Mouse (Mus musculus) midbrain, embryonic 12.5 days (tissue): ENCODE results near the gene Gstcd. TPM values are rescaled to one million over a fixed set of nuclear protein-coding genes. Genes with fewer than 3 reads are reported as not detected.

ENCODE experiments used
- ATAC-seq: fragments of 200-750 bp; cut with Nextera tagmentation; 2 replicates; pipeline ENCODE4 v1.8.0; 2017; ENCODE audit warnings: low read depth, moderate TSS enrichment, moderate library complexity; ENCODE audit not compliant: low FRiP score
- H3K27ac ChIP-seq: fragments of 300-500 bp; sonication (generic); replicated peaks from 2 replicates; pipeline ENCODE4 v1.5.1; 2016; ENCODE audit warnings: mild to moderate bottlenecking
- H3K27me3 ChIP-seq: fragments of 300-500 bp; sonication (generic); 2 replicates; pipeline ENCODE4 v1.6.1; 2016; ENCODE audit warnings: mild to moderate bottlenecking
- H3K36me3 ChIP-seq: fragments of 300-500 bp; sonication (generic); 2 replicates; pipeline ENCODE4 v1.6.1; 2016
- H3K4me1 ChIP-seq: fragments of 300-500 bp; sonication (generic); 2 replicates; pipeline ENCODE4 v1.6.1; 2016
- H3K4me2 ChIP-seq: fragments of 300-500 bp; sonication (generic); replicated peaks from 2 replicates; pipeline ENCODE4 v1.6.1; 2016; ENCODE audit warnings: mild to moderate bottlenecking, moderate library complexity
- H3K4me3 ChIP-seq: fragments of 300-500 bp; sonication (generic); 2 replicates; pipeline ENCODE4 v1.5.1; 2016; ENCODE audit warnings: mild to moderate bottlenecking
- H3K9ac ChIP-seq: fragments of 300-500 bp; sonication (generic); replicated peaks from 2 replicates; pipeline ENCODE4 v1.6.1; 2016; ENCODE audit warnings: mild to moderate bottlenecking, moderate library complexity
- H3K9me3 ChIP-seq: fragments of 300-500 bp; sonication (generic); 2 replicates; pipeline ENCODE4 v1.6.1; 2016; ENCODE audit warnings: mild to moderate bottlenecking
- WGBS: fragments of 180-500 bp; shearing (Covaris S2); methylation state at CpG from one replicate; pipeline ENCODE4 v1.1.7; 2016; 5-methylcytosine and 5-hydroxymethylcytosine counted together
- polyA plus RNA-seq: library from polyadenylated mRNA; unstranded; fragments of >200 nt; fragmentation: Nextera tagmentation; extraction: Ambion mirVana; gene quantifications from 2 replicates; pipeline ENCODE4 v1.2.1, GENCODE M21; 2016

The Gstcd gene
- polyA plus RNA-seq, 1 experiment from 2014 or later: 8.5 TPM

DNA sequence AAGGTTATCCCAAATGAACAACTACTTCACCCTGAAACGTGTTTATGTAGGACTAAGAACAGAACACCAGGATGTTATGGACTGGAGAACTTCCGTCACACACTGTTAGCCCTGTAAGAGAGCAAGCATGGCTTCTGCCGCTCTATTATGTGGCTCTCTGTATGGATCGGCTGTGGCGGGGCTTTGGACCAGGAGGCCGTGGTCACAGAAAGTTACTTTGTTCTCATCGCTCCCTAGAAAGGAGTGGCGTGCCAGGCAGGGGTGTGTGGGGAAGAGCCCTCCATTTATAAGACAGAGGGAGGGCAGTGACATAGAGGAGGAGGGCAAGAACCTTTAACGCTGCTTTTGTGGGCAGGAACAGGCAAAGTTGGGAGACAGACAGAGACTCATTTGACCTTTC is 95.5 kb downstream of the Gstcd start:
- H3K36me3 ChIP-seq: peaks cover 6% of the 10 kb centered on the region; the same call in 1 of the 2 replicates
- no peaks in the 10 kb centered on the region for H3K9me3 ChIP-seq
- no peak overlapping the region for H3K9ac ChIP-seq
- 78% methylated on average over 9 of the region's 9 CpGs for WGBS
- peak; percentile 16; the same call in 1 of the 2 replicates for ATAC-seq
- no peak overlapping the region for H3K4me2 ChIP-seq
- H3K27me3 ChIP-seq: no peaks in the 10 kb centered on the region
- no peaks in the 10 kb centered on the region for H3K4me1 ChIP-seq
- no peak overlapping the region for H3K27ac ChIP-seq
- H3K4me3 ChIP-seq: no peak overlapping the region

- H3K9me3 ChIP-seq: no peaks in the 10 kb centered on the region
- no peaks in the 10 kb centered on the region for H3K27me3 ChIP-seq
- no peak for ATAC-seq
- no peak overlapping the region for H3K9ac ChIP-seq
- H3K36me3 ChIP-seq: peaks cover 6% of the 10 kb centered on the region; the same call in 1 of the 2 replicates
- H3K27ac ChIP-seq: no peak overlapping the region
- no peak overlapping the region for H3K4me3 ChIP-seq
- 92% methylated on average over 3 of the region's 3 CpGs for WGBS
- no peak overlapping the region for H3K4me2 ChIP-seq
- no peaks in the 10 kb centered on the region for H3K4me1 ChIP-seq
These were observed 95.9 kb downstream of the Gstcd start for GRCm38 (mm10) chr3:132995904-132996267.

DNA sequence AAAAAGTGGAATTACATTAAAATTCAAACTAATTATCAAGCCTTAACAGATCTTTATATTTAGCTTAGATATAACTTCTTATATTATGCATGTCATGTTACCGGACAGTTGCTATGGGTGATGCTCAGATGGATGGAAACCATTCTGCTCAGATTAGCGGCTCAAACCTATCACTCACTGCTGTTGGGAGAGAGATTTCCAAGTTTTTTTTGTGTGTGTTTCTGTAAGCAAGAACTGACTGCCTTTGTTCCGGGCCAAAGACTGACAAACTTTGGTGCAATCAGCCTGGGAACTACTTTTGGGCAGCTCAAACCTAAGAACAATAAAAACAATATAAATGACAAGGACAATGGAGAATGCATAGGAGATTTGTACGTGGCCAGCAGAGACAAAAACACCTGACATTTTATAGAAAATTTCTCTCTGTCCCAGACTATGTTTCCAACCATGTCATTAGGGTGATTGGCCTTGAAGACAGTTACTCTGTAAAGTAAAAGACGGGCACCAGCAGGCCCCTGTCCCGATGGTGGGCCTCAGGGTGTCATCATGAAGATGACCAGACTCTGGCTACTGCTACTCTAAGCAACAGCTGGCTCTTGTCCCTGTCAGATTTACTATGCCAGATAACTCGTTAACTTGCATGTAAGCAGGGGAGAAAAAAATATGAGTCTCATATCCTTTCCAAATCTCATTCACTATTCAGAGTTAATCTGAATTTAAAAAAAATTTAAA is 96.5 kb downstream of the Gstcd start:
- Histone ChIP-seq H3K27me3 (no peaks in the 10 kb centered on the region), H3K4me2 (no peak overlapping the region), H3K36me3 (peaks cover 6% of the 10 kb centered on the region; the same call in 1 of the 2 replicates), H3K9ac (no peak overlapping the region), H3K9me3 (no peaks in the 10 kb centered on the region), H3K4me1 (no peaks in the 10 kb centered on the region), H3K4me3 (no peak overlapping the region), H3K27ac (no peak overlapping the region)
- WGBS: 86% methylated on average over 7 of the region's 7 CpGs
- no peak for ATAC-seq

- 94% methylated on average over 5 of the region's 5 CpGs for WGBS
- no peaks in the 10 kb centered on the region for H3K9me3 ChIP-seq
- H3K4me1 ChIP-seq: no peaks in the 10 kb centered on the region
- H3K4me3 ChIP-seq: no peak overlapping the region
- H3K27me3 ChIP-seq: no peaks in the 10 kb centered on the region
- H3K27ac ChIP-seq: no peak overlapping the region
- peaks cover 6% of the 10 kb centered on the region for H3K36me3 ChIP-seq
- no peak overlapping the region for H3K9ac ChIP-seq
- no peak overlapping the region for H3K4me2 ChIP-seq
- no peak for ATAC-seq
These were observed 105.6 kb downstream of the Gstcd start for GRCm38 (mm10) chr3:132986188-132986587.

DNA sequence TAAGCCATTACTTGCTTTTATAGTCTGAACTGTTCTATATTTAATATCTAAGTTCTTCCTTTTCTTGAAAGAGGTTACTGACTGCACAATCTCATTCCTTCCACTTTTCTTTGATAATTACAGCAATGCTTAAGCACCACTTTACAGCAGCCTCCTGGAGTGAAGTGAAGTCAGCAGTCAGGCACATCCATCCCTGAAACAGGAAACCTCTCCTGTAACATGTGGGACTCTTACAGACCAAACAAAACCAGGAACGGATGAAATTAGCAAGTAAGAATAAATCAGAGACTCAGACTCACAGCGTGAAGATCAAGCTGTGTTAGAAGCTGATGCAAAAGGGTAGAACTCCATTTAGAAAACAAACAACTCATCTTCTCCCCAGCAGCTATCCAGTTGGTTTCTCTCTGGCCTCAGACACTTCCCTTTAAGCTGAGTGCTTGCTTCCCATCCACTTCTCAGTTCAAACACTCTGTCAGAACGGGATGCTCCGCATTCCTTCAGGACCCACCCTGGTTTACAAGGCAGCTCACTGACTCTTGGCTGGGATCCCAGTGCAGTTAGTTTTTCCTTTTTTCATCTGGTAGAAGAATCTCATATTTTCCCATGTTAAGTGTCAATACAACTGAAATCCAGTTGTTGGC is 107.9 kb downstream of the Gstcd start:
- no peak overlapping the region for H3K4me3 ChIP-seq
- 74% methylated on average over 4 of the region's 4 CpGs for WGBS
- no peaks in the 10 kb centered on the region for H3K27me3 ChIP-seq
- H3K9me3 ChIP-seq: no peaks in the 10 kb centered on the region
- H3K4me2 ChIP-seq: no peak overlapping the region
- peaks cover 17% of the 10 kb centered on the region for H3K36me3 ChIP-seq
- no peak for ATAC-seq
- no peak overlapping the region for H3K27ac ChIP-seq
- no peak overlapping the region for H3K9ac ChIP-seq
- H3K4me1 ChIP-seq: no peaks in the 10 kb centered on the region

GRCm38 (mm10) chr3:132981968-132982367 is 109.9 kb downstream of the Gstcd start:
- H3K36me3 ChIP-seq: peaks cover 19% of the 10 kb centered on the region; the same call in 1 of the 2 replicates
- no peaks in the 10 kb centered on the region for H3K4me1 ChIP-seq
- no peak overlapping the region for H3K27ac ChIP-seq
- 91% methylated on average over 2 of the region's 2 CpGs for WGBS
- no peaks in the 10 kb centered on the region for H3K9me3 ChIP-seq
- H3K4me2 ChIP-seq: no peak overlapping the region
- no peak overlapping the region for H3K4me3 ChIP-seq
- no peak for ATAC-seq
- H3K27me3 ChIP-seq: no peaks in the 10 kb centered on the region
- H3K9ac ChIP-seq: no peak overlapping the region

DNA sequence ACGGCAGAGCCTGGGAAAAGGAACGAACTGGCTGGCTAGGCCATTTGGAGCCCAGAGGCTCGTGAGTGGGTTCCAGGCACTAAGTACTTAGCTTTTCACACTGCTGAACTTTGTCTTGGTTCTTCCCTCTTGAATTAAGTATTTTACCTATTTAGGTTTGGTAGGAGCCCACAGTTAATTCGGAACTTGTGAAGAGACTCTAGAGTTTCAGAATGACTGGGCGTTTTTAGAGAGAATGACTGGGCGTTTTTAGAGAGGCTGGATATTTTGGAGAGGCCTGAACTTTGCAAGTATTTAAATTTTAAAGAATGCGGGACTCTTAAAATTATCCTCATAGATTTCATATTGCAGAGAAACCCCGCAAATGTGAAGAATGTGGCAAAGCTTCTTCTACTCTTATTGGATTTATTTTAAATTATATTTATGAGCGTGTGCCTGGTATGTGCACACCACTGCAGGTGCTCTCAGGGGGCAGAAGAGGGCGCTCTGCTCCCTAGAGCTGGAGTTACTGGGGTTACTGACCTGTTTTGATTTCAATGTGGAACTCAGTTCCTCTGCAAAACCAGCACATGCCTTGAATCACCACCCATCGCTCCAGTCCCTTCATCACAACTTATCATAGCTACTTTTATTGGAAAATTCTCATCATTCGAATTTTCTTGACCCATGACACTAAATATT is 111.9 kb downstream of the Gstcd start:
- Histone ChIP-seq H3K4me2 (no peak overlapping the region), H3K4me1 (no peaks in the 10 kb centered on the region), H3K9ac (no peak overlapping the region), H3K4me3 (no peak overlapping the region), H3K36me3 (peaks cover 17% of the 10 kb centered on the region; the same call in 1 of the 2 replicates), H3K27ac (no peak overlapping the region), H3K27me3 (no peaks in the 10 kb centered on the region), H3K9me3 (no peaks in the 10 kb centered on the region)
- no peak for ATAC-seq
- WGBS: 92% methylated on average over 12 of the region's 12 CpGs

DNA sequence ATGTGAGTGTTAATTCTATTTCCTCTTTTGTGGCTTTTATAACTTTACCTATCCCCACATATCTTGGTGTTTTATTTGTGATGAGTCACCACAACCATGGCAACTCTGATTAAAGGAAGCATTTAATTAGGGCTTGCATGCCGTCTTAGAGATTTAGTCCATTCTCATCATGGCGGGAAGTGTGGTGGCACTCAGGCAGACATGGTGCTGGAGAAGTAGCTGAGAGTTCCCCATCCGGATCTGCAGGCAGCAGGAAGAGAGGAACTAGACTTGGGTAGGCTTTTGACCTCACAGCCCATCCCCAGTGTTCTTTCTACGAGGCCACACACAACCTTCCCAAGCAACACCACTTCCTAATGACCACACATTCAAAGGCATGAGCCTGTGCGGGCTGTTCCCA is 125.6 kb downstream of the Gstcd start:
- Histone ChIP-seq H3K9ac (no peak overlapping the region), H3K4me3 (no peak overlapping the region), H3K27me3 (no peaks in the 10 kb centered on the region), H3K36me3 (no peaks in the 10 kb centered on the region), H3K9me3 (no peaks in the 10 kb centered on the region), H3K4me1 (no peaks in the 10 kb centered on the region), H3K27ac (no peak overlapping the region), H3K4me2 (no peak overlapping the region)
- no peak for ATAC-seq
- 79% methylated on average over 5 of the region's 5 CpGs for WGBS

DNA sequence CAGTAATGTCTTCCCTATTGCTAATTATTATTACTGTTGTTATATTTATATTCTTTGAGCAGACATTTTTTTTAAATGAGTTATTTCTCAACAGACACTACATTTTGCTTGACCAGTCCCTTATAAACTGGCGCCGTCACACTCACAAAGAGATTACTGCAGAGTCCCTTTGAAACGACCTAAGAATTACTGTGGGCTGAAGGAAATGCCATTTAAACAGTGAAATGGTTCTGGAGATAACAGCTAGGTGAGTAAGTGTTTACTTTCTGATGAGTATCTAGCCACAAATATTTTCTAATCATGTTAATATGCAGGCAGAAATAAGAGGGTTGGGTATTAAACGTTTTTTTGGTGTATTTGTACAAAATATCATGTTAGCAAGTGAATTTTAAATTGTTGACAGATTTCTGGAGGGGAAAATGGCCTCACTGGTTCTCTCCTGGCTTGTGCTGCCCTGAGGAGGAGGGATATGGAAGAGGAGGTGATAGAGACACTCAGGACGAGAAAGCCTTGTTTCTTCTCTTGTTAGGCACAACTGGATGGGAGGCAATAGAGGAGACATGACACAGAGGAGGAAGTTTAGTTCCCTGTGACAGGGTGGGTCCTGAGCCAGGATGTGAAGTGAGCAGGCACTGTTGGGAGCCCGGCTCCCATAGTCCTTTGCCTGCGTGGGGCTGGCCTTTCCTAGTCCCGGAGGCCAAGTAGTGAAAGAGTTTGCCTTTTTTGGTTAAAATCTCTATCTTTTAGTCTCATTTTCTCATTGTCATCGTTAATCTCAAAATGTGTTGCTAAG is 126.9 kb downstream of the Gstcd start:
- Histone ChIP-seq H3K9me3 (no peaks in the 10 kb centered on the region), H3K4me3 (no peak overlapping the region), H3K27me3 (no peaks in the 10 kb centered on the region), H3K9ac (no peak overlapping the region), H3K4me1 (no peaks in the 10 kb centered on the region), H3K36me3 (no peaks in the 10 kb centered on the region), H3K27ac (no peak overlapping the region), H3K4me2 (no peak overlapping the region)
- 73% methylated on average over 9 of the region's 9 CpGs for WGBS
- no peak for ATAC-seq

GRCm38 (mm10) chr3:132962631-132963361 is 129.0 kb downstream of the Gstcd start:
- no peak overlapping the region for H3K9ac ChIP-seq
- H3K9me3 ChIP-seq: no peaks in the 10 kb centered on the region
- no peak overlapping the region for H3K4me3 ChIP-seq
- no peaks in the 10 kb centered on the region for H3K36me3 ChIP-seq
- H3K4me2 ChIP-seq: no peak overlapping the region
- no peak for ATAC-seq
- no peaks in the 10 kb centered on the region for H3K27me3 ChIP-seq
- H3K27ac ChIP-seq: no peak overlapping the region
- no peaks in the 10 kb centered on the region for H3K4me1 ChIP-seq
- 85% methylated on average over 7 of the region's 7 CpGs for WGBS

GRCm38 (mm10) chr3:132950529-132950880 is 141.3 kb downstream of the Gstcd start:
- H3K27ac ChIP-seq: no peak overlapping the region
- H3K9me3 ChIP-seq: no peaks in the 10 kb centered on the region
- 15% methylated on average over 7 of the region's 7 CpGs for WGBS
- H3K4me1 ChIP-seq: peaks cover 12% of the 10 kb centered on the region
- H3K27me3 ChIP-seq: peaks cover 43% of the 10 kb centered on the region
- peak overlapping the region; percentile 97 for H3K4me2 ChIP-seq
- no peaks in the 10 kb centered on the region for H3K36me3 ChIP-seq
- peak overlapping the region; percentile 58 for H3K9ac ChIP-seq
- peak overlapping the region; percentile 62 for H3K4me3 ChIP-seq
- no peak; the same call in 1 of the 2 replicates for ATAC-seq
